Mouse (Mus musculus): ENCODE data around the gene B4galnt1.

GRCm38 (mm10) chr10:127190398-127191190 is 25.6 kb downstream of the B4galnt1 start:
- TF ChIP-seq CTCF (IDR thresholded peaks at IDR 0.05) (no peak), EP300 (IDR thresholded peaks at IDR 0.05; ENCODE audit: insufficient read depth, low read depth, low read length) (no peak)
